Mouse (Mus musculus): ENCODE results near the gene Ssbp4. TPM values are rescaled to one million over a fixed set of nuclear protein-coding genes. Genes with fewer than 3 reads are reported as not detected.

Ssbp4 gene
- total RNA-seq, 1 experiment: 85.5 TPM

GRCm38 (mm10) chr8:70617985-70618384 is 9.3 kb upstream of the Ssbp4 start:
- in situ Hi-C loops (cut with MboI; ENCODE audit: low sequenced_read_pairs in 2 of 2, unreplicated experiment in 2 of 2): no loop called here
- TF ChIP-seq ZNF384 (IDR thresholded peaks at IDR 0.05; ENCODE audit: low read depth, low read length): no peak
- no peak for TF ChIP-seq ZC3H11A (IDR thresholded peaks at IDR 0.05; ENCODE audit: borderline replicate concordance, low read depth, low read length)
- TF ChIP-seq CHD2 (IDR thresholded peaks at IDR 0.05; ENCODE audit: low read depth, low read length): no peak
- TF ChIP-seq HCFC1 (IDR thresholded peaks at IDR 0.05; ENCODE audit: borderline replicate concordance, insufficient read depth, low read length): no peak
- TF ChIP-seq MAFK (IDR thresholded peaks at IDR 0.05; ENCODE audit: insufficient read depth, low read depth, low read length): no peak
- H3K9ac ChIP-seq (ENCODE audit: insufficient read depth, low read depth, low read length, poor library complexity, severe bottlenecking): 0 out of 2 replicates have a peak overlapping the region, but pooled peaks have one; percentile 11
- H3K4me1 ChIP-seq (ENCODE audit: control insufficient read depth in 2 of 2, insufficient read depth in 2 of 2, low read length in 2 of 2, poor library complexity in 1 of 2): peaks cover 2 to 23% of the 10 kb centered on the region in 2 experiments; a peak in 2 of 4 replicates
- DNase-seq (ENCODE audit: low read depth, low spot score): no peak
- no peaks in the 10 kb centered on the region for H3K36me3 ChIP-seq (ENCODE audit: control insufficient read depth, insufficient read depth, low read length, poor library complexity, severe bottlenecking)
- no peak overlapping the region; a peak in 2 of 4 replicates for H3K4me3 ChIP-seq (ENCODE audit: insufficient read depth in 1 of 2, low read depth in 1 of 2, low read length in 2 of 2, poor library complexity in 1 of 2, severe bottlenecking in 1 of 2)
- no peak overlapping the region for H3K27ac ChIP-seq (ENCODE audit: insufficient read depth, low read depth, low read length, poor library complexity, severe bottlenecking)
- H3K9me3 ChIP-seq (ENCODE audit: control insufficient read depth, insufficient read depth, low read depth, low read length): no peaks in the 10 kb centered on the region

- Histone ChIP-seq H3K9me3 (ENCODE audit: control insufficient read depth, insufficient read depth, low read depth, low read length) (no peaks in the 10 kb centered on the region), H3K9ac (ENCODE audit: insufficient read depth, low read depth, low read length, poor library complexity, severe bottlenecking) (no peak overlapping the region), H3K27ac (ENCODE audit: insufficient read depth, low read depth, low read length, poor library complexity, severe bottlenecking) (no peak overlapping the region), H3K4me3 (ENCODE audit: insufficient read depth in 1 of 2, low read depth in 1 of 2, low read length in 2 of 2, poor library complexity in 1 of 2, severe bottlenecking in 1 of 2) (no peak overlapping the region), H3K36me3 (ENCODE audit: control insufficient read depth, insufficient read depth, low read length, poor library complexity, severe bottlenecking) (no peaks in the 10 kb centered on the region), H3K4me1 (ENCODE audit: control insufficient read depth in 2 of 2, insufficient read depth in 2 of 2, low read length in 2 of 2, poor library complexity in 1 of 2) (peaks cover 2 to 23% of the 10 kb centered on the region in 2 experiments; a peak in 2 of 4 replicates)
- TF ChIP-seq MAFK (IDR thresholded peaks at IDR 0.05; ENCODE audit: insufficient read depth, low read depth, low read length): no peak
- TF ChIP-seq ZNF384 (IDR thresholded peaks at IDR 0.05; ENCODE audit: low read depth, low read length): no peak
- TF ChIP-seq ZC3H11A (IDR thresholded peaks at IDR 0.05; ENCODE audit: borderline replicate concordance, low read depth, low read length): no peak
- TF ChIP-seq HCFC1 (IDR thresholded peaks at IDR 0.05; ENCODE audit: borderline replicate concordance, insufficient read depth, low read length): no peak
- no peak for TF ChIP-seq CHD2 (IDR thresholded peaks at IDR 0.05; ENCODE audit: low read depth, low read length)
- in situ Hi-C loops (cut with MboI; ENCODE audit: low sequenced_read_pairs in 2 of 2, unreplicated experiment in 2 of 2): no loop called here
- DNase-seq (ENCODE audit: low read depth, low spot score): no peak
Observed at GRCm38 (mm10) chr8:70616645-70617044, 8.0 kb upstream of the Ssbp4 start.

DNA sequence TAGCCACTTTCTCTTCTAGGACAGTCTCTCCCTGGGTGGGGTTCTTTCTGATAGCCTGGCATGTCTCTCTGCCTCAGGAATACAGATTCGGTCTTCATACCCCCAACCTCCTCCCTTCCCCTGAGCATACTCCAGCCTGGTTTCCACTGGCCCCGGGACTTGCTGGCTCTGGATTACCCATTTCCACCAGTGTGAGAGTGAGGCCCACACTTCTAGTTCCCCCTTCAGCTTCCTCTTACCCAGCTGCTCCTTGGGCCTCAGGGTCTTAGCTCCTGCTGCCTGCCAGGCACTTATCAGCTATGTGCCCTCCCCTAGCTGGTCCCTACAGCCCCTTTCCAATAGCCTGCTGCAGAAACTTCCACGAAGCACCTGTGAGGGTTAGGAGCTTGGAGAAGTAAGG is 7.2 kb upstream of the Ssbp4 start, which contains the start of gene Lrrc25:
TSS of gene Lrrc25 (plus strand) at position 262 of the 400 bp plus-strand sequence.
- H3K9ac ChIP-seq (ENCODE audit: insufficient read depth, low read depth, low read length, poor library complexity, severe bottlenecking): no peak within 1 kb of the TSS
- in situ Hi-C loops (cut with MboI; ENCODE audit: low sequenced_read_pairs in 2 of 2, unreplicated experiment in 2 of 2): no loop called here
- TF ChIP-seq ZNF384 (IDR thresholded peaks at IDR 0.05; ENCODE audit: low read depth, low read length) (no peak), HCFC1 (IDR thresholded peaks at IDR 0.05; ENCODE audit: borderline replicate concordance, insufficient read depth, low read length) (no peak), ZC3H11A (IDR thresholded peaks at IDR 0.05; ENCODE audit: borderline replicate concordance, low read depth, low read length) (no peak), MAFK (IDR thresholded peaks at IDR 0.05; ENCODE audit: insufficient read depth, low read depth, low read length) (no peak), CHD2 (IDR thresholded peaks at IDR 0.05; ENCODE audit: low read depth, low read length) (no peak)
- DNase-seq (ENCODE audit: low read depth, low spot score): no peak
- H3K36me3 ChIP-seq (ENCODE audit: control insufficient read depth, insufficient read depth, low read length, poor library complexity, severe bottlenecking): no peaks in the 10 kb centered on the region
- H3K9me3 ChIP-seq (ENCODE audit: control insufficient read depth, insufficient read depth, low read depth, low read length): no peaks in the 10 kb centered on the region
- no peak within 1 kb of the TSS for H3K4me3 ChIP-seq (ENCODE audit: insufficient read depth in 1 of 2, low read depth in 1 of 2, low read length in 2 of 2, poor library complexity in 1 of 2, severe bottlenecking in 1 of 2)
- H3K27ac ChIP-seq (ENCODE audit: insufficient read depth, low read depth, low read length, poor library complexity, severe bottlenecking): no peak within 1 kb of the TSS
- H3K4me1 ChIP-seq (ENCODE audit: control insufficient read depth in 2 of 2, insufficient read depth in 2 of 2, low read length in 2 of 2, poor library complexity in 1 of 2): peaks cover 2 to 23% of the 10 kb centered on the region in 2 experiments; a peak in 2 of 4 replicates

- in situ Hi-C loops (cut with MboI; ENCODE audit: low sequenced_read_pairs in 2 of 2, unreplicated experiment in 2 of 2): no loop called here
- Histone ChIP-seq H3K36me3 (ENCODE audit: control insufficient read depth, insufficient read depth, low read length, poor library complexity, severe bottlenecking) (no peaks in the 10 kb centered on the region), H3K9me3 (ENCODE audit: control insufficient read depth, insufficient read depth, low read depth, low read length) (no peaks in the 10 kb centered on the region), H3K27ac (ENCODE audit: insufficient read depth, low read depth, low read length, poor library complexity, severe bottlenecking) (no peak overlapping the region), H3K9ac (ENCODE audit: insufficient read depth, low read depth, low read length, poor library complexity, severe bottlenecking) (no peak overlapping the region), H3K4me1 (ENCODE audit: control insufficient read depth in 2 of 2, insufficient read depth in 2 of 2, low read length in 2 of 2, poor library complexity in 1 of 2) (peaks cover 2 to 22% of the 10 kb centered on the region in 2 experiments; a peak in 2 of 4 replicates), H3K4me3 (ENCODE audit: insufficient read depth in 1 of 2, low read depth in 1 of 2, low read length in 2 of 2, poor library complexity in 1 of 2, severe bottlenecking in 1 of 2) (no peak overlapping the region)
- TF ChIP-seq ZNF384 (IDR thresholded peaks at IDR 0.05; ENCODE audit: low read depth, low read length) (no peak), CHD2 (IDR thresholded peaks at IDR 0.05; ENCODE audit: low read depth, low read length) (no peak), ZC3H11A (IDR thresholded peaks at IDR 0.05; ENCODE audit: borderline replicate concordance, low read depth, low read length) (no peak), HCFC1 (IDR thresholded peaks at IDR 0.05; ENCODE audit: borderline replicate concordance, insufficient read depth, low read length) (no peak), MAFK (IDR thresholded peaks at IDR 0.05; ENCODE audit: insufficient read depth, low read depth, low read length) (no peak)
- DNase-seq (ENCODE audit: low read depth, low spot score): no peak
Observed at GRCm38 (mm10) chr8:70615281-70615680, 6.6 kb upstream of the Ssbp4 start.

All from ES-E14 (cell line).